Mouse (Mus musculus) neutrophil, adult 65 days (primary cell): ENCODE measurements around the gene Kif16b. TPM values are rescaled to one million over a fixed set of nuclear protein-coding genes. Genes with fewer than 3 reads are reported as not detected.

Experiments used
- total RNA-seq: library from RNA; stranded (reverse); gene quantifications from 2 replicates; pipeline ENCODE4 v1.2.4, GENCODE M21; 2023

The Kif16b gene
- total RNA-seq, result 12.5 and 13.3 TPM in 2 replicates

DNA sequence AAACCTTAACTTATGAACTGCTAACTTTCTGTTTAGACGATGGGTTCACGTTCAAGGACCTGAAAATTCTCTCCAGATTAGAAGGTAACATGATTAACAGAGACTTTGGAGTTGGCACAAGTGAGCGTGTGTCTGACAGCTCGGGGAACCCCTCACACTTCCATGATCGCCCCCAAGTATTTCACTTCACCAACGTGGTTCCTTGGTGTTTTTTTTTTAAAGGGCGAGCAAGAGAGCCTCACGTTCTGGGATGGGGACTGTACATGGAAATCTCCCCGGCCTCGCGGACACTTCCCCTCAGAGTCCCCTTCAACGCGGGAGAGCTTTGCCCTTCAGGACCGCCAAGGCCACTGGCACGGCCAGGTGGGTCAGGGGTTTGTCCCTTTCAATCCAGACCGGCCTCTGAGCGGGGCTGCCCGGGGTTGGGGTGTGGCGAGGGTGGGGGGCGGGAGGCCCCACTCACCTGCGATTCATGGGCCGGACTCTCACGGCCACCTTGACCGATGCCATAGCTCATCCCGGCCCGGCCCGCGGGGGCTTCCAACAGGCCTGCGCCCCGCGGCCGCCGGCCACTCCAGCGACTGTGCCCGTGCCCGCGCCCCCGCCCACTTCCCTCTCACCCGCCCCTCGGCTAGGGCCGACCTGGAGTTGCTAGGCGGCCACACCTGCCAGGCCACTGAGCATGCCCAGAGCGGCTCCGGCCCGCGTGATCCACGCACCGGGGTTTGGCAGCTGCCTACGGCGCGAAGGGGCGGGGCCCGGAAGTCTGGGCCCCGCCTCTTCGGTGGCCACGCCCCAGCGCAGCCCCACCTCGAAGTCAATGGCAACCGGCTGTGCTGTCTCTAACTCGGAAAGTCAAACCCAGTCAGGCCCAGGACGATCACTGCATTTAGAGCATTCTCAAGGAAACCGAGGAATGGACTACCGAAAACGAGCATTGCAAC is at the start of gene Kif16b:
Kif16b (minus strand) TSS at position 670 of the 944 bp plus-strand sequence.

Other genes starting within 250 kb of the Kif16b start
- 34.0 and 37.7 TPM in 2 replicates for gene Snrpb2, start 161.5 kb upstream of the Kif16b start, total RNA-seq
- gene Otor, start 176.9 kb upstream of the Kif16b start, total RNA-seq, result not detected in 2 replicates